Mouse (Mus musculus): ENCODE measurements around the gene Chchd2. TPM values are rescaled to one million over a fixed set of nuclear protein-coding genes. Genes with fewer than 3 reads are reported as not detected.
A peak's percentile ranks its signal among the peaks of the same experiment; 100 is the strongest.
"Not testable (repeated sequence)": the region's sequence is repeated elsewhere in the genome, so short reads cannot be mapped to it uniquely, and the experiment has no call there.

The Chchd2 gene
- polyA plus RNA-seq, 2 experiments: 500 to 630 TPM

GRCm38 (mm10) chr5:129898449-129898848 is 11.2 kb upstream of the Chchd2 start, which contains the start of gene Phkg1:
Phkg1 (minus strand) TSS chr5:129898549.
- no peak within 1 kb of the TSS for H3K4me3 ChIP-seq (ENCODE audit: insufficient read depth in 1 of 2, low read depth in 2 of 2, low read length in 2 of 2)
- H3K4me1 ChIP-seq (replicated peaks; ENCODE audit: control insufficient read depth in 2 of 2, insufficient read depth in 2 of 2, low read length in 1 of 2): peaks cover 4 to 7% of the 10 kb centered on the region in 2 experiments; a peak in 3 of 4 replicates
- H3K27me3 ChIP-seq (ENCODE audit: control insufficient read depth, insufficient read depth, low read length): no peaks in the 10 kb centered on the region
- no peak within 1 kb of the TSS for H3K4me2 ChIP-seq (ENCODE audit: low read depth)
- no peaks in the 10 kb centered on the region for H3K9me3 ChIP-seq (ENCODE audit: control insufficient read depth, low read length)
- DNase-seq (ENCODE audit: low read depth in 3 of 3, low spot score in 3 of 3) (no peak), ATAC-seq (ENCODE audit: insufficient read depth) (no peak)
- 79% methylated on average over 1 of the region's 1 CpGs for WGBS (ENCODE audit: insufficient replicate concordance)
- no peak within 1 kb of the TSS for H3K9ac ChIP-seq (replicated peaks)
- no peaks in the 10 kb centered on the region for H3K36me3 ChIP-seq (replicated peaks; ENCODE audit: control insufficient read depth, insufficient read depth, low read depth)
- H3K27ac ChIP-seq: no peak within 1 kb of the TSS
- TF ChIP-seq EP300 (IDR thresholded peaks at IDR 0.05; ENCODE audit: low read depth) (no peak), CTCF (IDR thresholded peaks at IDR 0.05; ENCODE audit: low read depth) (no peak)

- peak within 1 kb of the TSS; percentile 58 to 65 for H3K4me3 ChIP-seq (ENCODE audit: insufficient read depth in 1 of 2, low read depth in 2 of 2, low read length in 2 of 2)
- peak within 1 kb of the TSS; percentile 95 for H3K4me2 ChIP-seq (ENCODE audit: low read depth)
- no peaks in the 10 kb centered on the region for H3K27me3 ChIP-seq (ENCODE audit: control insufficient read depth, insufficient read depth, low read length)
- H3K27ac ChIP-seq: no peak within 1 kb of the TSS
- H3K4me1 ChIP-seq (replicated peaks; ENCODE audit: control insufficient read depth in 2 of 2, insufficient read depth in 2 of 2, low read length in 1 of 2): peaks cover 4 to 7% of the 10 kb centered on the region in 2 experiments; a peak in 3 of 4 replicates
- 2% methylated on average over 44 of the region's 44 CpGs for WGBS (ENCODE audit: insufficient replicate concordance)
- peak; percentile 100 for ATAC-seq (ENCODE audit: insufficient read depth)
- H3K9me3 ChIP-seq (ENCODE audit: control insufficient read depth, low read length): no peaks in the 10 kb centered on the region
- peak; percentile 86 for DNase-seq (ENCODE audit: low read depth in 3 of 3, low spot score in 3 of 3)
- no peaks in the 10 kb centered on the region for H3K36me3 ChIP-seq (replicated peaks; ENCODE audit: control insufficient read depth, insufficient read depth, low read depth)
- TF ChIP-seq CTCF (IDR thresholded peaks at IDR 0.05; ENCODE audit: low read depth) (no peak), EP300 (IDR thresholded peaks at IDR 0.05; ENCODE audit: low read depth) (no peak)
- peak within 1 kb of the TSS; percentile 57 for H3K9ac ChIP-seq (replicated peaks)
These were observed 8.2 kb upstream of the Chchd2 start, which contains the start of gene Zbed5 for GRCm38 (mm10) chr5:129895198-129896088. Zbed5 (plus strand) TSS chr5:129895723.

- H3K4me2 ChIP-seq (ENCODE audit: low read depth); ATAC-seq (ENCODE audit: insufficient read depth): not testable (repeated sequence)
- 68% methylated on average over 4 of the region's 7 CpGs for WGBS (ENCODE audit: insufficient replicate concordance)
These were observed 3.1 kb upstream of the Chchd2 start for GRCm38 (mm10) chr5:129890390-129890789.

GRCm38 (mm10) chr5:129886271-129886670 is 999 bp downstream of the Chchd2 start:
- H3K9ac ChIP-seq (replicated peaks): peak overlapping the region; percentile 84
- peak in 1 of 3 experiments; percentile 48 for DNase-seq (ENCODE audit: low read depth in 3 of 3, low spot score in 3 of 3)
- H3K27ac ChIP-seq: peak overlapping the region; percentile 93
- 8% methylated on average over 10 of the region's 10 CpGs for WGBS (ENCODE audit: insufficient replicate concordance)
- peaks cover 9 to 10% of the 10 kb centered on the region in 2 experiments; a peak in 3 of 4 replicates for H3K4me1 ChIP-seq (replicated peaks; ENCODE audit: control insufficient read depth in 2 of 2, insufficient read depth in 2 of 2, low read length in 1 of 2)
- H3K4me2 ChIP-seq (ENCODE audit: low read depth): peak overlapping the region; percentile 65
- peak overlapping the region; percentile 92 to 97 for H3K4me3 ChIP-seq (ENCODE audit: insufficient read depth in 1 of 2, low read depth in 2 of 2, low read length in 2 of 2)
- TF ChIP-seq EP300 (IDR thresholded peaks at IDR 0.05; ENCODE audit: low read depth): no peak
- no peak for TF ChIP-seq CTCF (IDR thresholded peaks at IDR 0.05; ENCODE audit: low read depth)
- peaks cover 27% of the 10 kb centered on the region for H3K36me3 ChIP-seq (replicated peaks; ENCODE audit: control insufficient read depth, insufficient read depth, low read depth)
- no peaks in the 10 kb centered on the region for H3K9me3 ChIP-seq (ENCODE audit: control insufficient read depth, low read length)
- no peak for ATAC-seq (ENCODE audit: insufficient read depth)
- no peaks in the 10 kb centered on the region for H3K27me3 ChIP-seq (ENCODE audit: control insufficient read depth, insufficient read depth, low read length)

More at GRCm38 (mm10) chr5:129890390-129890789, 3.1 kb upstream of the Chchd2 start:
- H3K9me3 ChIP-seq (ENCODE audit: control insufficient read depth, low read length); H3K27me3 ChIP-seq (ENCODE audit: control insufficient read depth, insufficient read depth, low read length); H3K4me3 ChIP-seq (ENCODE audit: insufficient read depth in 1 of 2, low read depth in 2 of 2, low read length in 2 of 2); DNase-seq (ENCODE audit: low read depth in 3 of 3, low spot score in 3 of 3); H3K9ac ChIP-seq (replicated peaks); H3K27ac ChIP-seq; H3K36me3 ChIP-seq (replicated peaks; ENCODE audit: control insufficient read depth, insufficient read depth, low read depth): not testable (repeated sequence)
- peaks cover 10 to 12% of the 10 kb centered on the region in 2 experiments; a peak in 3 of 4 replicates for H3K4me1 ChIP-seq (replicated peaks; ENCODE audit: control insufficient read depth in 2 of 2, insufficient read depth in 2 of 2, low read length in 1 of 2)

GRCm38 (mm10) chr5:129879888-129880287 is 7.4 kb downstream of the Chchd2 start:
- Histone ChIP-seq H3K9ac (replicated peaks) (no peak overlapping the region), H3K27ac (no peak overlapping the region), H3K9me3 (ENCODE audit: control insufficient read depth, low read length) (no peaks in the 10 kb centered on the region), H3K4me3 (ENCODE audit: insufficient read depth in 1 of 2, low read depth in 2 of 2, low read length in 2 of 2) (no peak overlapping the region), H3K36me3 (replicated peaks; ENCODE audit: control insufficient read depth, insufficient read depth, low read depth) (peaks cover 35% of the 10 kb centered on the region), H3K4me1 (replicated peaks; ENCODE audit: control insufficient read depth in 2 of 2, insufficient read depth in 2 of 2, low read length in 1 of 2) (no peaks in the 10 kb centered on the region), H3K4me2 (ENCODE audit: low read depth) (no peak overlapping the region), H3K27me3 (ENCODE audit: control insufficient read depth, insufficient read depth, low read length) (no peaks in the 10 kb centered on the region)
- TF ChIP-seq EP300 (IDR thresholded peaks at IDR 0.05; ENCODE audit: low read depth) (no peak), CTCF (IDR thresholded peaks at IDR 0.05; ENCODE audit: low read depth) (no peak)
- WGBS (ENCODE audit: insufficient replicate concordance): 51% methylated on average over 3 of the region's 3 CpGs
- ATAC-seq (ENCODE audit: insufficient read depth) (no peak), DNase-seq (ENCODE audit: low read depth in 3 of 3, low spot score in 3 of 3) (no peak)
